Mouse (Mus musculus) adrenal gland, postnatal 0 days (tissue): ENCODE measurements around the gene Grin2b. TPM values are rescaled to one million over a fixed set of nuclear protein-coding genes. Genes with fewer than 3 reads are reported as not detected.

Source experiments
- microRNA-seq: library from miRNA; unstranded; fragments of <30 nt; microRNA quantifications from one replicate; pipeline ENCODE4, GENCODE M21; 2016; ENCODE audit warnings: borderline replicate concordance; ENCODE audit not compliant: insufficient number of aligned reads
- polyA plus RNA-seq: library from polyadenylated mRNA; unstranded; fragments of >200 nt; fragmentation: Nextera tagmentation; extraction: Ambion mirVana; gene quantifications from 2 replicates; pipeline ENCODE4 v1.2.1, GENCODE M21; 2015

The Grin2b gene
- not detected in 2 replicates for polyA plus RNA-seq

GRCm38 (mm10) chr6:136173191-136173896 lies at the start of gene Grin2b:
Gene Grin2b (minus strand): TSS chr6:136173511.

Small RNA genes within 50 kb of the gene (microRNA-seq; reads per million reads assigned to microRNA genes)
- not detected for gene Gm22892

Other genes with a start within 250 kb of the Grin2b start
- gene Gm8994, start 154.0 kb upstream of the Grin2b start, polyA plus RNA-seq: not detected in 2 replicates
- gene E330021D16Rik, start 242.1 kb upstream of the Grin2b start, polyA plus RNA-seq: not detected in 2 replicates